Mouse (Mus musculus): Measurements from ENCODE around the gene Tob2.

The Tob2 gene

DNA sequence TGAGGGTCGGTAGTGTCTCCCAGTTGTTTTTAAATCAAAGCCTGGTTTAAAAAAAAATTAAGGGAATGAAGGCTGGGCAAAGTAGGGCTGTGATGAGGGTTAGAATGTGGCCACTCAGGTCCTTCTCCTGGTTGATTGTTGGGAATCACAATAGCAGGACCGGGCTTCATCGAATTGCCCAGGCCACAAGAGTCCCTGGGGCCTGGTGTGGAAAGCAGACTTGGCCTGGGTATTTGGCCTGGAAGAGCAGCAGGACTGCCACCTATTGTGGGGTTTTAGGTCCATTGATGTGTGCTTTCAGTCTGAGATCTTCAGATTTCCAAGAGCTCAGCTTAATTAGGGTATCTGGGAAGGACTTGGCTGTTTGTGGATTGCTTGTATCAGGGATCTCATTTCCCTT lies 46.3 kb downstream of the Tob2 start:
- no peak for DNase-seq (ENCODE audit: low spot score in 2 of 2)

DNA sequence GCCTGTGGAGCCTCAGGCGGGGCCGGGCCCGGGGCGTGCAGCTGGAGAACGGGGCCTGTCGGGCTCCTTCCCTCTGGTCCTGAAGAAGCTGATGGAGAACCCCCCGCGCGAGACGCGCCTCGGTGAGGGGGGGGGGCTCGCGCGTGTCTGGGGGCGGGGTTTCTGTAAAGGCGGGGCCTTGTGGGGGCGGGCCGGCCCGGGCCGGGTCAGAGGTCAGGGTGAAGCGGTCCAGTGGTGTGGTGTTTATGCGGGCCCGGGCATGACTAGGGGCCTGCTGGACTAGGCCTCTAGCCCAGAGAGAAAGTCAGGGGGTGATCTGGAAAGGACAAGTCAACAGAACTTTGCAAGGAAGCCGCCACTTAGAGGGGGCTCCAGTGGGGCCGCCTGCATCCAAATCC lies 47.0 kb downstream of the Tob2 start:
- no peak for DNase-seq (ENCODE audit: low spot score in 2 of 2)

DNA sequence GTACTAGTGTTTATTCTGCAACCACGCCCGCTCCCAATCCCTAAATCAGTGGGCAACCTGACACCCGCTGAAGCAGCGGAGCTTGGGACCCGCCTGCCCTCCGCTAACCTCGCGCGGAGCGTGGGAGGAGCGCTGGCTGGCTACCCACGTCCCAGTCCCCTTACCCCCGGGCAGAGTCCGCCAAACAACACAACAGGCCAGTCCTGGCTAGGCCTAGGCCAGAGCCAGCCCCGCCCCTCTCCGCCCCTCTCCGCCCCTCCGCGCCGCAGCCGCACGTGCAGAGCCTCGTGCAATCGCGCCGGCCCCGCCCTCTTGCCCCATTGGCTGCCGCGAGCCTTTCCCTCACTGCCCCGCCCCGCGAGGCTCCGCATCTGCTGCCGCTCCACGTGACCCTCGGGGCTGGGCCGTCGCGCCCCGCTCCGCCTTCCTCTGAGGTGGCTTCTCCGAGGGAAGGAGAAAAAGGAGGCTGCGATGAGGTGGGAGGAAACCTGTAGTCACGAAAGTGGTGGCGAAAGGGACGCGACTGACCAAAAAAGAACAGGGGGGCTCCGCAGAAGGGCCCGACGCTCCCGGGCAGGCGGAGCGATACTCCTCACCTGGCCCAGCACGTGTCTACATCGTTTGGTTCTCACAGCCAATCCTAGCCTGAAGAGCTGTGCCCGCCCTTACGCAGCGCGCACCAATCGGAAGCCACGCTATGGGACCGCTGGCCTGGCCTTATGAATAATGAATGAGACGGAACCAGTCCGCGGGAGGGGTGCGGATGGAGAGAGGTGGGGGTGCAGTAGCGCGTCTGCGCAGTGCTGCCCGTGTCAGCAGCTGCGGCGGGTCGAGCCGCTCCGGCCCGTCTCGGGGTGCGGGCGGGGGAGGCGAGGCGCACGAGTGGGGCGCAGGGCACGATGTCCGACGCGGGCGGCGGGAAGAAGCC lies 47.7 kb downstream of the Tob2 start:
- peak; percentile 90 to 99 for DNase-seq (ENCODE audit: low spot score in 2 of 2)

DNA sequence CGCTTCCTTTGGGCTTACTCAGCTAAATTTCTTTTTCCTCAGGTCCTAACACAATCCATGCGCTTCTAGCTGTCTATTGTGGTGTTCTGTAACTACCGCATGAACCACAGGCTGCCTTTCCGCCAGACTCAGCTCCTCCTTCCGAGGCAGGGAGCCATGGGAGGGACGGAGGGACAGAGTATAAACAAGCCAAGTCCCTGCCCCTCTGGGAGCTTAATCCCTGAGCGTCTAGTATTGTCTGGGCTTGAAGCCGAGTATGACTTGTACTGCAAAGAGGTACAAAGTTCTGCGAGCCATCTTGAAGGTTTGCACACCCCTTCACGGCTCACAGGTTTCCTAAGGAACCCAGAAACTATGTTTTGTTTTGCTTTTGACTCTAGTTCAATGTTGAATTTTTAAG lies 48.4 kb downstream of the Tob2 start:
- DNase-seq (ENCODE audit: low spot score in 2 of 2): peak in 1 of 2 experiments; percentile 56

DNA sequence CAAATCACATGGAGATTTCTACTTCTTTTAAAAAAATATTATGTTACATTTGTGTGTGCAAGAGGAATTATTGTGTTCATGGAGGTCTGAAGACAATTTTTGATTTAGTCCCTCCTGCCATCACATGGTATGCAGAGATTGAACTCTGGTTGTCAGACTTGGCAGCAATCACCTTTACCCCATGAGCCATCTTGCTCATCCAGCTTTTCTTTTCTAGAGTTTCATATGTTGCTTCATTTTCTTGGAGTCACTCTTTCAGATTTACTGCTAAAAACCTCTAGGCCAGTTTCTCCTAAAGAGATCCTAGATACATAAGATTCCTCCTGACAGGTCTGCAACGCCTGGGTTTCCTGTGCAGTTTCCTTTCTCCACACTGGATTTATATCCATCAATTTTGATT lies 49.0 kb downstream of the Tob2 start:
- no peak for DNase-seq (ENCODE audit: low spot score in 2 of 2)

DNA sequence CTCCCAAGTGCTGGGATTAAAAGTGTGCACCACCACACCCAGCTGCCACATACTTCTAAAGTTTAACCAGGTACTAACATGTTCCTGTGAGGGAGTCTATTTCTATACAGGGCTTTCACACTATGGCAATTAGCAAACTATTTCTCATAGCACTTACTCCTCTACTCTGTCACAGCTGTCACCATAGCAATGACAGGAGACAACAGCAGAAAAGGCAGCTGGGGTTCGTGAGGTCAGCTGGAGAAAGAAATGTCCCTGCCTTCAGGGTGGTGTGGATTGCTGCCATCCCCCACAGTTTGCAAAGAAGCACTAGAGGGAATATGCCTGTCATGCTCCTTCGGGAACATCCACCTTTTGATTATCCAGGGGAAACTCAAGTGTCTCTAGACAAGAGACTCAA lies 49.8 kb downstream of the Tob2 start:
- DNase-seq (ENCODE audit: low spot score in 2 of 2): no peak

DNA sequence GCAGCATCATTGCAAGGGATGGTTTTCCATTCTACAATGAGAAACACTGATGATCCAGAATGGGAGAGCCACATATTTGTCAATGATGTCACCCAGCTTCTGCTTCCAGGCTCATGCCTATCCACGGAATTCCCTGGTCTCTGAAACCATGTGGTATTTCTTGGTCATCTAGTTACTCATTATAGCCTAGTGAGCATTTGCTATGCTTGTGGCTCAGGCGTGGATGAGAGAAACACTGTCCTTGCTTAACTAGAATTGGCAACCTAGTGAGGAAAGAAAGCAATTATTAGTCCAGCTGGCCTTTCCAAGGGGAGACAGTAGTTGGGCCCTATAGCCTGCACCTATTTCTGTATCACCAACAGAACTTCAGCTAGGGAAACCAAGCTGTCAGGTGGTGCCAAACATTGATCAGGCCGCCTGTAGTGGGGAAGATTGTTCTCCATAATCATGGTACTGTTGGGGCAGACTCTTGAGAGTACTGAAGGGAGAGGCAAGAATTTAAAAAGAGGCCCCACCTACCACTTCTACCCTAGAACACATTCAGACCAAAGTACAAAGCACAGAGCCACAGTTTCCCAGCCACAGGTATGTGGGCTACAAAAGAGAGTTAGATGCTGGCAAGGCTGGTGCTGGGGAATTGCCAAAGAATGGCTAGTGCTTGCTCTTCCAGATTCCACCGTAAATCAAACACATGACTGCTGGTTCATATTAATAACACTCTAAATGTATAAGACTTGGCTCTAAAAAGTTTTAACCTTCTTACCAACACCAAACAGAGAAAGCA lies 51.8 kb downstream of the Tob2 start:
- no peak for DNase-seq (ENCODE audit: low spot score in 2 of 2)

DNA sequence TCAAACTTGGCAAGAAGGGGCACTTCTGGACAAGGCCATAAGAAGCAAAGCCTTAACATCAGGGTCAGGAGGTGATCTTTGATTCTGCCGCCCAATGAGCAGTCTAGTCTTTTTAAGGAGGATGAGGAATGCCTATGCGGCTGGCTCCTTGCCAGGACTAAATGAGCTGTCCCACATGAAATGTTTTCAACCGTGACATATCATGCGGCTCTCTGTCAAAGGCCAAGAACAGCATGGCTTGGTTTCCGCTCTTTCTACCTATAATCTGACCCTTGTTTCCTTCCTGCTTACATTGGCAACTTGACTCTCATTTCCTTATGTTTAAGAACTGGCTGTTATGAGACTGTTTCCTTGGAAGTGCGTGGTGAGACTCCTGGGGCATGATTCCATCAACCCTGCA lies 53.0 kb downstream of the Tob2 start:
- DNase-seq (ENCODE audit: low spot score in 2 of 2): no peak

DNA sequence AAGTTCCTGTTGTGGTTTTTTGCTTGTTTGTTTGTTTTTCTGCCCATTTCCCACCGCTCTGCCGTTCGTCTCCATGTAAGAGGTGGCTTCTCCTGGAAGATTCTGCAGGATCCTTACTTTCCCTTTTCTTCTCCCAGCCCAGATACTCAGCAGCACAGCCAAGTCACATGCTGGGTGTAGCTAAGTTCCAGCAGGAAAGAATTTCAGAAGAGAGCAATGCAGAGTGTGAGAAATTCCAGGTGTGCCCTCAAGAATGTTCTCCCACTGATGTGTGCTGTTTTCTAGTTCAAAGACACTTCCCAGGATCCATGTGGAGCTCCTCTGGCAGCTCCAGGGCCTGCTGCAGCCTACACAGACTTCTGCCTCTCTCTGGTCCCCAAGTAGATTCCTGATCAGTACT lies 53.7 kb downstream of the Tob2 start:
- no peak for DNase-seq (ENCODE audit: low spot score in 2 of 2)

DNA sequence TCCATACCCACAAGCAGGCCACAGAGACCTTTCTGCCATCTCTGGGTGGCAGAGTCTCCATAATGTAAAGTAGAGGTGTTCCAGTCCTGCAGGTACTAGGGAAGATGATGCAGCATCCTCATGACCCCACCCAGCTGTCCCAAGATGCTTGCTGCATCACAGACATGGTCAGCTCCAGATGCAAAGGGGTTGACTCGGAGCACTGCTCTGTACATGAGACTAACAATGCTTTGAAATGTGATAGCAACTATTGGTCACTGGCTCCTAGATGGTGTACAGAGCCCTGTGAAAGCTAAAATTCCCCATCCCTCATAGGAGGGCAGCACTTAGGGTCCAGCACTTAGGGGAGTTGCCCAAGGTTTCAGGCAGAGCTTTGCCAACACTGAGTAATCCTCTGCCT lies 54.4 kb downstream of the Tob2 start:
- no peak for DNase-seq (ENCODE audit: low spot score in 2 of 2)

DNA sequence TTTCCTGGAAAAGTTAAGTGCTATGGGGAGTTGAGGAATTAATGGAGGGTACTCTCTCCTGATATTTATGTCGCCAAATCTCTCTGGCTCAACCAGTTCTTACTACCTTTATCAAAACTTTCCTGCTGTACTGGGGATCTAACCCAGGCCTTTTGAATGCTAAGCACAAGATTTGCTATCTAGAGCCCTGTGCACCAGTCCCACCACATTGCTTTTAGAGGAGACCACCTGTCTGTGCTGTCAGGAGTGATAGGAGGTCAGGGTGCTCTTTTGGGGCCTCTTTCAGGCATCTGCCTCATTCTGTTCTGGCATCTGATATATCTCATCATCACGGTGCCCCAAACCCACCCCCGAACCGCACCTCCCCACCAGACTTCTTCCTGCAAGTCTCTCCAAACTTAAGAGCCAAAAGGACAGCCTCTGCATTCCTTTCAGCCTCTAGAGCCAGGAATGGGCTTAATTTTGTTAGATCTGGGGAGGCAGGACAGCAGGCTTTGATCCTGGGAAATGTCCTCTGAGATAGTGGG lies 55.1 kb downstream of the Tob2 start:
- no peak for DNase-seq (ENCODE audit: low spot score in 2 of 2)

DNA sequence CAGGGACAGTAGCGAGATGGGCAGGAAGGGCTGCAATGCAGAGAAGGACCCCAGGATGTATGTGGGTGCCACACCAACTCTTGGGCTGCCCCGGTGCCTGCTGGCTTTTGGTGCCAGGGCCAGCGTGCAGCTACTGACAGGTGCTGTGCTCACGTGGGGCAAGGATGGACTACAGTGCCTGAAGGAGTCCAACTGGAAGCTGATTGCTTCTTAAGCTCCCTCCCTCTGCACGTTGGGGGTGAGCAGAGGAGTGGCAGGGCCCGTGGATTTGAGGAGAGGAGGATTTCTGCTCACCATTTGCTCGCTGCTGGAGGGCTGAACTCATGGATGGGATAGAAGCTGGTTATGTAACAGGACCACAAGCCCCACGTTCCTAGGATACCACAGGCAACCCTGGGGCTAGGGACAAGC lies 55.6 kb downstream of the Tob2 start:
- DNase-seq (ENCODE audit: low spot score in 2 of 2): no peak

DNA sequence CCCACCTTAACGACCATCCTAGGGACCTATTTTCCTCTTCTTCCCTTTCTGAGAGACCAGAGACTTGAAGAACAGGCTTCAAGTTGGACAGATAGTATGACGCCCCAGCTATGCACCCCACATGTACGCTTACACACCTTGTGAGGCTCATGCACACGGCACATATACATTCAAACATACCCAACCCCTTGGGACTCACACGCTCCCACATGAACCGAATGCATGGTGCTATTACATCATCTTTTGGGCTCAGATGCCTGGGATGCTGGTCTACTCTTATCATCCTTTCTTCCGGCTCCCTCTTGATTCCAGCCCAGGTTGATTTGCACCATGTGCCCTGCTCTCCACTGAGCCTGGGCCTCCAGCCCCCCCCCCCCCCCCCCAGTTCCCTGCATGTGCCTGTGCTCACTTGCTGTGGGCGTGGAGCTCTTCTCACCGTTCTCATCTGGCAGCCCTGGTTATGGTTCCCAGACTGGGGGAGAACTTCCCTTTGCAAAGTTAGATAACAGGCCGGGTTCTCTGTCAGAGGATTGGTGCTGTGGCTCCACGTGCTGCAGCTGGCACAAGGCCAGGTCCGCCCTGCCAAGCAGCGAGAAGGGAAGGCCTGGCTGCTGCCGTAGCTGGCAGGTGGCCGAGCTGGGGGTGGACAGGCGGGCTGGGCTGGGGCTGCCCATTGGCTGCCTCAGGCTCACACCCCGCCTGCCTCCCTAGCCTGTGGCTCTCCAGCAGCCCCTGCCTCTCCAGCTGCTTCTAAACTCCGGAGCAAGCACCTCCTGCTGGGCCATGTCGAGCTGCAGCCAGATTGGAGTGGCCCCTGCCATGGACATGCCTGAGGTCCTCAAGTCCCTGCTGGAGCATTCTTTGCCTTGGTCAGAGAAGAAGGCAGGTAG lies 56.4 kb downstream of the Tob2 start, which contains the start of gene Tef:
Tef (plus strand) TSS at position 421 of the 890 bp plus-strand sequence.
- peak; percentile 90 to 97 for DNase-seq (ENCODE audit: low spot score in 2 of 2)

DNA sequence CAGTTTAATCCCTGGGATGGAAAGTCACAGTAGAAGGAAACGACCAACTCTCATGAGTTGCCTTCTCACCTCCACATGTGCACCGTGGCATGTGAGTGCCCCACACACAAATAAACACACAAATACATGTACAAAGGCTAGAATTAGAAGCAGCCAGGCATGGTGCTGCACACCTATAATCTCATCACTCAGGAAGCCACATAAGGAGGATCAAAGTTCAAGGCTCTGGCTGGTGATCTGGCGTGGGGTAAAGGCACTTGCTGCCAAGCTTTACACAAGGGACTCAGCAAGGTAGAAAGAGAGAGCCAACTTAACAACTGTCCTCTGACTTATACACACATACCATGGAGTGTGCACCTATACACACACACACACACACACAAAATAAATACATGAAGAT lies 58.2 kb downstream of the Tob2 start:
- no peak for DNase-seq (ENCODE audit: low spot score in 2 of 2)

DNA sequence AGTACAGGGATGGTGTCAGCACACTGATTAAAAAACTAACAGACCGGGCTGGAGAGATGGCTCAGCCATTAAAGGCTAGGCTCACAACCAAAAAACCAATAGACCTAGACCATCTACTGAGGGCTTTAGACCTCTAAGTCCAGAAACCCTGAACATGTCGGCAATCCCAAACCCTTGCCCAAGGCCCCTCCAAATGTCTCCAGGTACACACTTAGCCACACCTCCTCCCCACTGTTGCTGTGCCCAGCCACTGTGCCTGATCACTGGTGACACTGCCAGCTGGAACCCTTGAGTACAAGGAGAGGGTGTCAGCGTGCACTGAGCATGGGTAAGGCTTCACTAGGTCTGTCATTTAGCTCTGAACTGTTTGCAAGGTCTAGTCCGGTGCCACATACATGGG lies 60.2 kb downstream of the Tob2 start:
- no peak for DNase-seq (ENCODE audit: low spot score in 2 of 2)
